Mouse (Mus musculus): ENCODE results near the gene Isca1. TPM values are rescaled to one million over a fixed set of nuclear protein-coding genes. Genes with fewer than 3 reads are reported as not detected.

Gene Isca1
- polyA plus RNA-seq, 2 experiments = 138 to 252 TPM

DNA sequence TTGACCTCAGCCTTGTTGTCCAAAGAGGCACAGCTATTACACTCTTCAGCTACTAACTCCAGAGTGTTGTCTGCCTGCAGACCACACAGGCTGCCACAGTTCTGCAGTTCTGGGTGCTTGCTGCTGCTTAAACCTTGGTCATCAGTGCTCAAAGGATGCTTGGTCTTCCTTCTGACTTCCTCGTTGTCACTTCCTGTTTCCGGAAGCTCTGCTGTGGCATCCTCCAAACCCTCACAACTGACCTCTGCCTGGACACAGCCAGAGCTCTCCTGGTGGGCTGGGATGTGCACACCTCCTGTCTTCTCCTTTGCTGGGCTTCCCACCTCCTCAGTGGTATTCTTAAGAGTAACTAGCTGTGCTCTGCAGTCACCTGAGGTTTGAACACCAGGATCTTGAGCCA, 30.5 kb upstream of the Isca1 start:
- Histone ChIP-seq H3K9ac (replicated peaks) (no peak overlapping the region), H3K36me3 (replicated peaks; ENCODE audit: control insufficient read depth, insufficient read depth, low read depth) (peaks cover 99% of the 10 kb centered on the region), H3K27ac (no peak overlapping the region; the same call in 1 of the 2 replicates), H3K9me3 (ENCODE audit: control insufficient read depth, low read length) (no peaks in the 10 kb centered on the region), H3K27me3 (ENCODE audit: control insufficient read depth, insufficient read depth, low read length) (no peaks in the 10 kb centered on the region), H3K4me1 (replicated peaks; ENCODE audit: control insufficient read depth in 2 of 2, insufficient read depth in 2 of 2, low read length in 1 of 2) (peaks cover 33 to 36% of the 10 kb centered on the region in 2 experiments), H3K4me3 (ENCODE audit: insufficient read depth in 1 of 2, low read depth in 2 of 2, low read length in 2 of 2) (no peak overlapping the region), H3K4me2 (ENCODE audit: low read depth) (no peak overlapping the region)
- TF ChIP-seq CTCF (IDR thresholded peaks at IDR 0.05; ENCODE audit: low read depth) (no peak), EP300 (IDR thresholded peaks at IDR 0.05; ENCODE audit: low read depth) (no peak)
- ATAC-seq (ENCODE audit: insufficient read depth) = no peak
- 60% methylated on average over 2 of the region's 2 CpGs for WGBS (ENCODE audit: insufficient replicate concordance)
- no peak for DNase-seq (ENCODE audit: low read depth in 3 of 3, low spot score in 3 of 3)

DNA sequence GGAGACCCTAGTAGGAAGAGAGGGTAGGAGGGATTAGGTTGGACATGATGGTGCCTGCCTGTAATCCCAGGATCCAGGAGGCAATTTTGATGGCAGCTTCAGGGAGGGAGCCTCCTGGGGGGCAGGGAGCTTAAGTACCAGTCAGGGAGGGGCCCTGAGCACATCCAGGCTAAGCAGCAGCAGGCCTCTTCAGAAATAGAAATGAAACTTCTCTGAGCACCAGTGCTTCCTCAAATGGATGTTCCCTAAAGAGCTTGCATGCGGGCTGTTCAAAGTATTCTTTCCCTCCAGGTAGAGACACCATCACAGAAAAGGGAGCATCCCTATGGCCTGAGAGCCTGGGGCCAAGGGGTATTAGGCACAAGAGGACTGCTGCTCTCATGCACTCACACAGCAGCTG, 28.7 kb upstream of the Isca1 start:
- TF ChIP-seq CTCF (IDR thresholded peaks at IDR 0.05; ENCODE audit: low read depth) = no peak
- no peak for TF ChIP-seq EP300 (IDR thresholded peaks at IDR 0.05; ENCODE audit: low read depth)
- H3K9ac ChIP-seq (replicated peaks) = peak overlapping the region; percentile 10
- no peak overlapping the region for H3K4me2 ChIP-seq (ENCODE audit: low read depth)
- H3K27me3 ChIP-seq (ENCODE audit: control insufficient read depth, insufficient read depth, low read length) = no peaks in the 10 kb centered on the region
- ATAC-seq (ENCODE audit: insufficient read depth) (no peak), DNase-seq (ENCODE audit: low read depth in 3 of 3, low spot score in 3 of 3) (no peak)
- H3K4me1 ChIP-seq (replicated peaks; ENCODE audit: control insufficient read depth in 2 of 2, insufficient read depth in 2 of 2, low read length in 1 of 2) = peaks cover 38 to 48% of the 10 kb centered on the region in 2 experiments
- H3K4me3 ChIP-seq (ENCODE audit: insufficient read depth in 1 of 2, low read depth in 2 of 2, low read length in 2 of 2) = no peak overlapping the region
- H3K9me3 ChIP-seq (ENCODE audit: control insufficient read depth, low read length) = no peaks in the 10 kb centered on the region
- H3K27ac ChIP-seq = peak overlapping the region; percentile 30
- peaks cover 99% of the 10 kb centered on the region for H3K36me3 ChIP-seq (replicated peaks; ENCODE audit: control insufficient read depth, insufficient read depth, low read depth)
- WGBS (ENCODE audit: insufficient replicate concordance) = 91% methylated on average over 1 of the region's 1 CpGs

DNA sequence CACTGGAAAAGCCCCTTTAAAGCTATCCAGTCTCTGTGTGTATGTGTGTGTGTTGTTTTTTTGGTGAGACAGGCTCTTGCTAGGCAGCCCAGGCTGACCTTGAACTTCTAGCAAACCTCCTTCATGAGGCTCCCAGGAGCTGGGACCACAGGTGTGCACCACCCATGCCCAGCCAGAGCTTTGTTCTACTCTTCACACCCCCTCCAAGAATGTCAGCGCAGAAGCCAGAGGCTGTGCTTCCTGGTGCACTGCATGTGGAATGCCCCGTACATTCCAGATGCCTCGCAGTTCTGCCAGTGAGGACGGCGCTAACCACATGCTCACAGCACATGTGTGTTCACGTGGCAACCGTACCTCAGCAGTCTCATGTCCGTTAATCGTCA, 26.8 kb upstream of the Isca1 start:
- Histone ChIP-seq H3K4me2 (ENCODE audit: low read depth) (peak overlapping the region; percentile 76), H3K4me1 (replicated peaks; ENCODE audit: control insufficient read depth in 2 of 2, insufficient read depth in 2 of 2, low read length in 1 of 2) (peaks cover 38 to 48% of the 10 kb centered on the region in 2 experiments)

DNA sequence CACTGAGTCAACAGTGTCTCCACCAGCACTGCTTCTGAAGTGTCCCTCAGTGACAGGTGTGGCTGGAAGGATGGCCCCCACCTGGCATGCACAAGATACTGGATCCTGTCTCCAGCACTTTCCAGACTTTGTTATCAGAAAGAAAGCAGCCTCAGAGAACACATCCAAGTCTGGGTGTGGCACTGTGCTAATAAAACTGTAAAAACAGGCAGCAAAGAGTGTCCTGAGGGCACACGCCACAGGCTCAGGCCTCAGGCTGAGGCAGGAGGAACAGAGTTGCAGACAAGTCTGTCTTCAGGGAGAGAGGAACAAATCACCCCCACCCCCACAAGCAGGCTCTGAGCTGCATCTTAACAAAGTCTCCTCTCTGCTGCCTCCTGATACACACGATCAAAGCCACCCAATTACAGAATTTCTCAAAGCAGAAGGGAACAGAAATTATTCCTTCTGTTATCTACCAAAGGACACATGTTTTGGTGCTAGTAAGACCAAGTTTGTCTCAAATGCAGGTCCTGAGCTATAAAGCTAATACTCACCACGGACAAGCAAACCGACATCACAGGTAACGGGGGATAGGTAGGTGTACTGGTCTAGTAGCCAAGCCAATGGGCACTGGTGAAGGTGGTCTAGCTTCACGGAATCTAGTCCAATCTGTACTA, 26.3 kb upstream of the Isca1 start:
- peak; percentile 96 for ATAC-seq (ENCODE audit: insufficient read depth)
- peaks cover 38 to 48% of the 10 kb centered on the region in 2 experiments for H3K4me1 ChIP-seq (replicated peaks; ENCODE audit: control insufficient read depth in 2 of 2, insufficient read depth in 2 of 2, low read length in 1 of 2)
- 23% methylated on average over 6 of the region's 6 CpGs for whole genome bisulfite sequencing (ENCODE audit: insufficient replicate concordance)
- H3K9me3 ChIP-seq (ENCODE audit: control insufficient read depth, low read length) = no peaks in the 10 kb centered on the region
- TF ChIP-seq EP300 (IDR thresholded peaks at IDR 0.05; ENCODE audit: low read depth) (peak; percentile 95), CTCF (IDR thresholded peaks at IDR 0.05; ENCODE audit: low read depth) (peak; percentile 37)
- peak overlapping the region; percentile 15 to 37; a peak in 3 of 4 replicates for H3K4me3 ChIP-seq (ENCODE audit: insufficient read depth in 1 of 2, low read depth in 2 of 2, low read length in 2 of 2)
- peak overlapping the region; percentile 76 for H3K4me2 ChIP-seq (ENCODE audit: low read depth)
- peak overlapping the region; percentile 77 for H3K9ac ChIP-seq (replicated peaks)
- H3K36me3 ChIP-seq (replicated peaks; ENCODE audit: control insufficient read depth, insufficient read depth, low read depth) = peaks cover 99% of the 10 kb centered on the region
- H3K27ac ChIP-seq = peak overlapping the region; percentile 99
- no peaks in the 10 kb centered on the region for H3K27me3 ChIP-seq (ENCODE audit: control insufficient read depth, insufficient read depth, low read length)
- peak; percentile 88 to 92 (median 92) for DNase-seq (ENCODE audit: low read depth in 3 of 3, low spot score in 3 of 3)

More for the DNA sequence above, 26.8 kb upstream of the Isca1 start:
- no peaks in the 10 kb centered on the region for H3K9me3 ChIP-seq (ENCODE audit: control insufficient read depth, low read length)
- H3K27me3 ChIP-seq (ENCODE audit: control insufficient read depth, insufficient read depth, low read length) = no peaks in the 10 kb centered on the region
- H3K27ac ChIP-seq = peak overlapping the region; percentile 99
- H3K4me3 ChIP-seq (ENCODE audit: insufficient read depth in 1 of 2, low read depth in 2 of 2, low read length in 2 of 2) = peak overlapping the region in 1 of 2 experiments; percentile 37; a peak in 2 of 4 replicates
- 87% methylated on average over 9 of the region's 9 CpGs for WGBS (ENCODE audit: insufficient replicate concordance)
- TF ChIP-seq EP300 (IDR thresholded peaks at IDR 0.05; ENCODE audit: low read depth) (no peak), CTCF (IDR thresholded peaks at IDR 0.05; ENCODE audit: low read depth) (no peak)
- ATAC-seq (ENCODE audit: insufficient read depth) (no peak), DNase-seq (ENCODE audit: low read depth in 3 of 3, low spot score in 3 of 3) (no peak)
- H3K36me3 ChIP-seq (replicated peaks; ENCODE audit: control insufficient read depth, insufficient read depth, low read depth) = peaks cover 99% of the 10 kb centered on the region
- H3K9ac ChIP-seq (replicated peaks) = peak overlapping the region; percentile 77

DNA sequence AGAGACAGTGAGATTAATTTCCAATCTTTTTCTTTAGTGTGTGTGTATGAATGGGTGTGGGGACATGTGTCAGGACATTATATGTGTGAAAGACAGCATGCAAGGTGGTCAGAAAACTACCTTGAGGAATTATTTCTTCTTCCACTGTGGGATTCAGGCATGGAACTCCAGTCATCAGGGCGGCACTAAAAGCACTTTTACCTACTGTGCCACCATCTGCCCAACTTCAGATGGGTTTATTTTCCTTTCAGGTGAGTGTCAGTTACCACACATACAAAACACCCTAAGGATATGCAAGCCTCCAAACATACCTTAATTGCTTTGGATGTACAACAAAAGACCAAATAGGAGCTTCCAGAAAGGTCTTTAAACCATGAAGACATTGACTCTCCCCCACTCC, 25.2 kb upstream of the Isca1 start:
- H3K4me3 ChIP-seq (ENCODE audit: insufficient read depth in 1 of 2, low read depth in 2 of 2, low read length in 2 of 2) = no peak overlapping the region
- ATAC-seq (ENCODE audit: insufficient read depth) = no peak
- WGBS (ENCODE audit: insufficient replicate concordance) = 86% methylated on average over 1 of the region's 1 CpGs
- H3K36me3 ChIP-seq (replicated peaks; ENCODE audit: control insufficient read depth, insufficient read depth, low read depth) = peaks cover 99% of the 10 kb centered on the region
- no peak overlapping the region for H3K4me2 ChIP-seq (ENCODE audit: low read depth)
- H3K9ac ChIP-seq (replicated peaks) = no peak overlapping the region
- H3K9me3 ChIP-seq (ENCODE audit: control insufficient read depth, low read length) = no peaks in the 10 kb centered on the region
- TF ChIP-seq EP300 (IDR thresholded peaks at IDR 0.05; ENCODE audit: low read depth) = no peak
- TF ChIP-seq CTCF (IDR thresholded peaks at IDR 0.05; ENCODE audit: low read depth) = no peak
- H3K27me3 ChIP-seq (ENCODE audit: control insufficient read depth, insufficient read depth, low read length) = no peaks in the 10 kb centered on the region
- H3K27ac ChIP-seq = peak overlapping the region; percentile 99
- H3K4me1 ChIP-seq (replicated peaks; ENCODE audit: control insufficient read depth in 2 of 2, insufficient read depth in 2 of 2, low read length in 1 of 2) = peaks cover 38 to 48% of the 10 kb centered on the region in 2 experiments
- DNase-seq (ENCODE audit: low read depth in 3 of 3, low spot score in 3 of 3) = no peak

Data from liver, embryonic 14.5 days (tissue).